ENCODE assay signal across 20 mouse cellular contexts in genomic region chr6:34565176-34565880, GRCm38 (mm10). TPM values are rescaled to one million over a fixed set of nuclear protein-coding genes. Genes with fewer than 3 reads are reported as not detected.
A peak's percentile ranks its signal among the peaks of the same experiment; 100 is the strongest.
DNase-seq lines count a peak whose midpoint lies in the region; ATAC-seq lines count a peak whose summit lies in the region.
"Had no signal": no experiment of that assay in that cellular context is flagged by ENCODE, and none has a peak within 500 bp of the region (broad histone marks: within the 10 kb centered on the region; RNA-seq: fewer than 3 reads in every experiment).

No protein-coding gene starts in this region.

- DNase-seq in cerebellum, adult 11 months: peak; percentile 22
- no peak for DNase-seq in cerebellum, postnatal 10 days
- DNase-seq in adrenal gland, postnatal 10 days: peak; percentile 28
- peak; percentile 20 to 30 for DNase-seq in cerebellum, adult 18-20 months
- DNase-seq in cerebellum, postnatal 25 days: peak; percentile 31 to 49
- DNase-seq in urinary bladder, postnatal 14 days (ENCODE audit: low spot score): no peak
- DNase-seq in yolk sac, embryonic 10.5 days (ENCODE audit: low spot score): no peak
- DNase-seq: gastrocnemius, postnatal 14 days; heart, adult 18-20 months; kidney, adult 11 months; liver, postnatal 0 days; thymus, postnatal 14 days had no signal

- whole genome bisulfite sequencing in heart, embryonic 12.5 days: 70% methylated on average over 7 of the region's 7 CpGs

- H3K36me3 ChIP-seq in heart, embryonic 12.5 days: no peaks in the 10 kb centered on the region
- H3K36me3 ChIP-seq: embryonic facial prominence, embryonic 13.5 days; hindbrain, embryonic 13.5 days; midbrain, embryonic 15.5 days had no signal

- no peaks in the 10 kb centered on the region for H3K27me3 ChIP-seq in heart, embryonic 12.5 days (replicated peaks)
- H3K27me3 ChIP-seq: embryonic facial prominence, embryonic 13.5 days; forebrain, embryonic 13.5 days; hindbrain, embryonic 13.5 days; midbrain, embryonic 15.5 days had no signal

- no peaks in the 10 kb centered on the region for H3K9me3 ChIP-seq in heart, embryonic 12.5 days (replicated peaks)
- H3K9me3 ChIP-seq: embryonic facial prominence, embryonic 13.5 days; forebrain, embryonic 13.5 days; hindbrain, embryonic 13.5 days; midbrain, embryonic 15.5 days had no signal

- no peak overlapping the region for H3K9ac ChIP-seq in heart, embryonic 12.5 days
- H3K9ac ChIP-seq: embryonic facial prominence, embryonic 13.5 days; forebrain, embryonic 13.5 days; hindbrain, embryonic 13.5 days; liver, postnatal 0 days; midbrain, embryonic 15.5 days had no signal

- ATAC-seq in heart, embryonic 12.5 days (ENCODE audit: insufficient number of reproducible peaks, low FRiP score): no peak
- ATAC-seq: forebrain, embryonic 13.5 days; liver, postnatal 0 days; lung, postnatal 0 days; midbrain, embryonic 15.5 days had no signal

- 0 out of 2 replicates have a peak, but pooled peaks cover 13% of the 10 kb centered on the region for H3K4me1 ChIP-seq in heart, embryonic 12.5 days (replicated peaks)
- H3K4me1 ChIP-seq: embryonic facial prominence, embryonic 13.5 days; forebrain, embryonic 13.5 days; hindbrain, embryonic 13.5 days; midbrain, embryonic 15.5 days had no signal

- no peak overlapping the region for H3K4me3 ChIP-seq in heart, embryonic 12.5 days
- H3K4me3 ChIP-seq: embryonic facial prominence, embryonic 13.5 days; erythroblast, embryonic 14.5 days; forebrain, embryonic 13.5 days; hindbrain, embryonic 13.5 days; midbrain, embryonic 15.5 days had no signal

- H3K4me2 ChIP-seq in heart, embryonic 12.5 days: no peak overlapping the region
- H3K4me2 ChIP-seq: embryonic facial prominence, embryonic 13.5 days; forebrain, embryonic 13.5 days; hindbrain, embryonic 13.5 days; midbrain, embryonic 15.5 days had no signal

- no peak overlapping the region for H3K27ac ChIP-seq in heart, embryonic 12.5 days (ENCODE audit: poor library complexity, severe bottlenecking)
- H3K27ac ChIP-seq: embryonic facial prominence, embryonic 13.5 days; forebrain, embryonic 13.5 days; hindbrain, embryonic 13.5 days; macrophage; midbrain, embryonic 15.5 days had no signal

RNA-seq across cellular contexts. Expression of gene Cald1, which starts 33.0 kb away (rescaled TPM):
- total RNA-seq in adrenal gland, postnatal 10 days (2021): 10 to 100 TPM; 80.8 to 90.5 TPM
- polyA plus RNA-seq in heart, embryonic 12.5 days (2016; fragmentation: Nextera tagmentation; extraction: Ambion mirVana): 161 and 164 TPM in 2 replicates

Comparison
In these comparisons a context has a peak if more than half of its experiments do, and no peak if none do; other contexts are left out.
1. DNase-seq: peak in cerebellum, adult 11 months (single experiment), adrenal gland, postnatal 10 days (single experiment), cerebellum, adult 18-20 months (2 of 2) and cerebellum, postnatal 25 days (2 of 2); none in cerebellum, postnatal 10 days (0 of 2), urinary bladder, postnatal 14 days (single experiment) and yolk sac, embryonic 10.5 days (single experiment).